Mouse (Mus musculus) activated CD4-positive, CD25-positive, alpha-beta regulatory T cell (primary cell): ENCODE measurements around the gene Bloc1s5. TPM values are rescaled to one million over a fixed set of nuclear protein-coding genes. Genes with fewer than 3 reads are reported as not detected.

Experiments
- polyA plus RNA-seq, 2 experiments: library from polyadenylated mRNA; unstranded; fragments of 100-300 nt; shearing (Covaris generic); gene quantifications; one replicate each; pipeline ENCODE4 v1.2.1; 2017

Bloc1s5 gene
- polyA plus RNA-seq = 1 to 10 TPM; 6.9 to 9.2 TPM

DNA sequence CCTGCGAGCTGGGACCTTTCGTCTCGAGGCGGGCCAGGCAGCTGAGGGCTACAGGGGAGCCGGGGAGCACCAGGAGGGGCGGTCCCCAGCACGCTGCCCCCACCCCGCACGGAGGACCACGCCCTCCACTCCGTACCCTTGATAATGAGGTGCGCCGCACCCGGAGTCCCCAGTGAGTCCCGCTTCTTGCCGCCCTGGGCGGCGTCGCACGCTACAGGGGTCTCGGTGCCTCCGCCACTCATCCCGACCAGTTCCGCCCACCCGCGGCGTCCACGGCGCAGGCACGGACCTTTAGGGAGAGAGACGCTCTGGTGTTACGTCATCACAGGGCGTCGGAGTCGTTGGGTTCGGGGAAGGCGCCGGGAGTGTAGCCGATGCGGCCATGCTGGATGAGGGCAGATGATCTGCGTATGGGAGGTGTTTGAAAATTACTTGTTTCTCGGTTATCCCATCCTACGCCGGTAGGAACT, at the start of gene Bloc1s5:
TSS of gene Bloc1s5 (minus strand) at position 310 of the 470 bp plus-strand sequence.

DNA sequence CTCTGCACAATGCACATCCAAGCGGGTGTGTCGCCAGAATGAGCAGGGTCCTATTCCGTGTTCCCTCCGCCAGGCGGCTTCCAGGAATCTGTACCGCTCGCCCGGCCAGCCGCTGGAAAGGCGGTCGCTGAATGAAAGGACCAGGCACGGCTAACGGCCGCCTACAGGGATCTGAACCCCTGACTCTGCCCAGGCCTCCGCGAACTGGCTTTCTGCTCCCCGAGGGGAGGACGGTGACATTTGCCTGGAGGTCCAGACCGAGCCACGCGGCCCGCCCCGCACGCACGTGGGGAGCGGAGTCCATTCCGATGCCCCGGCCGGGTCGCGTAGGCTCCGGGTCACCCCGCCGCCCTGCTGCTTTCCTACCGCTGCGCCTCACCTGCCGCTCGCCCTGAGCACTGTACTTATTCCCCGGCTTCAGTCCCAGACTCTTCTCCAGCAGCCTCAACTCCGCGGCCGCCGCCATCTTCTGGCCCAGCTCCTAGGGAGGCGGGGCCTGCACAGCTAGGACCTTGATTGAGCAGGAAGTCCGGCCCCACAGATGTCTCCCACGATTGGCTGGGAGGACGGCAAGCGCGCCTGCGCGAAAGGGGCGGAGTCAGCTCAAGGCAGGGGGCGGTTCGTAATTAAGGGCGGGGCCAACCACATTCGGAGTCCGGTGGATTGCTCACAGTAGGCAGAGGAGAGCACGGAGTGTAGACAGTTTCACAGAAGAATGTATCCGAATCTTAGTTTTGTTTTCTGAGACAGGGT, 23.8 kb upstream of the Bloc1s5 start, which contains the start of gene Eef1e1:
TSS of gene Eef1e1 (minus strand) at position 531 of the 753 bp plus-strand sequence.

Other genes starting within 250 kb of the Bloc1s5 start
- 100 to 1,000 TPM in 1 of 2 experiments, 10 to 100 TPM in 1; 78.1 to 102 TPM for gene Txndc5, start 106.3 kb downstream of the Bloc1s5 start, polyA plus RNA-seq
- 10 to 100 TPM; 27.7 to 40.4 TPM for gene Eef1e1, start 23.9 kb upstream of the Bloc1s5 start, polyA plus RNA-seq